Mouse (Mus musculus): ENCODE measurements around the gene Rela. TPM values are rescaled to one million over a fixed set of nuclear protein-coding genes. Genes with fewer than 3 reads are reported as not detected.

Rela gene
- polyA plus RNA-seq (2012; rRNA removed) = 27.4 and 40.6 TPM in 2 replicates

DNA sequence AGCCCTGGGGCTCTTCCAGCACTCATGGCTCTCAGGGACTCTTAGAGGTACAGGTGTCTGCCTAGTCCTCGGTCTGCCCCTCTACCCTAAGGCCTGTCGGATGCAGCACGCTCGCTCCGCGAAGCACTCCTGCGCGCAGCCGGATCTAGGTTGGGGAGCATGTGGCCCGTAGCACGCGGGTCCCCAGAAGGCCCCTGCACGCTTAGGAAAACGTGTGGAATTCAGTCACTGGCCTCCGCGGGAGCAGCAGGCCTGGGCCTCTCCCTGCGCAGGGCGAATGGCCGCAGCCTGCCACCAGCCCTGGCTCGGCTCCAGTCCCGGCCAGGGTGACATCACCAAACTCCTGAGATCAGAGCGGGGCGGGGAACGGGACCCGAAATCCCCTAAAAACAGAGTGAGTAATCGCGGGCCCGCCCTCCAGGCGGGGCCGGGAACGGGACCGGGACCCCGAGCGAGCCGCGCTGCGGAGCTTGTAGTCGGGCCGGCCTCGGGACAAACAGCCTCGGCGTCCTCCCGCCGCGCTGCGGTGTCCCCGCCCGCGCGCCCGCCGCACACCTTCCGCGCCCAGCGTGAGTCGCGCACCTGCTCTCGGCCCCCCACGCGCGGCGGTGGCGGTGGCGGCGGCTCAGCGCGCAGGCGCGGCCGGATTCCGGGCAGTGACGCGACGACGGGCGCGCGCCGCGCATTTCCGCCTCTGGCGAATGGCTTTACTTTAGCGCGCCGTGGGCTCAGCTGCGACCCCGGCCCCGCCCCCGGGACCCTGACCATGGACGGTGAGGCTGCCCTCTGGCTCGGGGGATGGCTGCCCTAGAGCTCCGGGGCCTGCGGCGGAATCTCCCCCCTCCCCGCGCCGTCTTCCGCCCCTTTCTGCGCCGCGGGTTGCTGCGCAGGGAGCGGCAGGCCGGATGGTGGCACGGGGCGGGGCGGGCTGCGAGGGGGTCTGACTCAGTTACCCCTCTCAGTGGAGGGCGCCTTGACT is at the start of gene Rela:
TSS of gene Rela (plus strand) at position 415 of the 979 bp plus-strand sequence.

DNA sequence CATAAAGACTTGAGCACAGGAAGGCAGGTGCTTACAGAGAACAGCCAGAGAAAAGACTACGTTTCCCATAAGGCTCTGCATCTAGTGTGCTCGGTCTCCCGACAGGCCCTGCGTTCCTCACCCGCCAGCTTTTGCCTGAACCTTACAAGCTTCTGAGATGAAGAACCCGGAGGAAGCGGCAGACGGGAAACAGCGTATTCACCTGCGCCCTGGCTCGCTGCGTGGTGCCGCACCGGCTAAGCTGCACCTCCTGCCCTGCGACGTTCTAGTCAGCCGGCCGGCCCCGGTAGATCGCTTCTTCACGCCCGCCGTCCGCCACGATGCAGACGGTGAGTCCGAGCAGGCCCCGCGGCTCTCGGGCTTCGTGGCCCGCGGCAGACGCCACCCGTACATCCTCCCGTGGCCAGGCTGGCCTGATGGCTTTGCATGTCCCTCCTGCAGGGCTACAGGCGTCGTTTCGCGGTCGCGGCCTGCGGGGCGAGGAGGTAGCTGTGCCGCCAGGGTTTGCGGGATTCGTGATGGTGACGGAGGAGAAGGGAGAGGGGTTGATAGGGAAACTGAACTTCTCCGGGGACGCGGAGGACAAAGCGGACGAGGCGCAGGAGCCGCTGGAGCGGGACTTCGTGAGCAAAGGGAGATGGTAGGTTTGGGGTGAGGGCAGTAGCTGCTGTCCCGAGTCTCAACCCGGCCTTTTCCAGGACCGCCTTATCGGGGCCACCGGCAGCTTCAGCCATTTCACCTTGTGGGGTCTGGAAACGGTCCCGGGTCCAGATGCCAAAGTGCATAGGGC is 35.3 kb upstream of the Rela start, which contains the start of gene Rnaseh2c:
TSS of gene Rnaseh2c (plus strand) at position 122 of the 790 bp plus-strand sequence.

DNA sequence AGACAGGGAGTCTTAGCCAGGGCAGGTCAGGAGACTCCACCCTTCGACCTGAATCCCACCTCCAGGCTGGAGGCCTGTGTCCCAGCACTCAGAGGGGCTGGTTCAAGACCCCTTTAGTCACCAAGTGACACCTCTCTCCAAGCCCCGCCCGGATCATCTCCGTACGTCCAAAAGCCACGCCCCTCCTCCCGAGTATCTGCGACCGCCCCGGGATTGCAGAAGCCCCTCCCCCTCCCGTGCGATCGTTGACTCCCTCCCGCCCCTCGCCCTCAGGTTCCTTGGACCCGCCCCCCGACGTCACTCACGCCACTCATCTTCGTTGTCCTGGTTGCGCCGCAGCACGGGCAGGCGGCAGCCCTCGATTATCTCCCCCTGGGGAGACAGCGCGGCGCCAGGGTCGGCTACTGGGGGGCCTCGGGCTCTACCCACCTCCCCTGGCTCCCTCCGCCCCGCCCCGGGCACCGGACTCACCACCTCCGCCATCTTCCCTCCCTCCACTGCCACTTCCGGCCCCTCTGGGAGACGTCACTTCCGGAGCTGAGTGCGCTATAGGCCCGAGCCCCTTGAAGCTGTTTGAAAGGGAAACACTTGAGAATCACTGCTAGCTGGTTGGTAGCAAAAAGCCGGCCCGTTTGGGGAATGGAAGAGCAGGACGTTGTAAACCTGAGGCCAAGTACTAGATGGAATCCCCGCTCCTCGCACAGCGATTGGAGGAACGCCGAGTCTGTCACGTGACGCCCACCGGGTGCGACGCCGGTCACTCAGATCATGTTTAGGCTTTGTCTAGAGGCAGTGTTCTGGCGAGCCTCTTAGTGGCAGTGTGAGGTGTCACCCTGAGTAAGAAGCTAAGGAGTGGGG is 27.5 kb upstream of the Rela start, which contains the start of gene Kat5:
TSS of gene Kat5 (minus strand) at position 691 of the 858 bp plus-strand sequence.

DNA sequence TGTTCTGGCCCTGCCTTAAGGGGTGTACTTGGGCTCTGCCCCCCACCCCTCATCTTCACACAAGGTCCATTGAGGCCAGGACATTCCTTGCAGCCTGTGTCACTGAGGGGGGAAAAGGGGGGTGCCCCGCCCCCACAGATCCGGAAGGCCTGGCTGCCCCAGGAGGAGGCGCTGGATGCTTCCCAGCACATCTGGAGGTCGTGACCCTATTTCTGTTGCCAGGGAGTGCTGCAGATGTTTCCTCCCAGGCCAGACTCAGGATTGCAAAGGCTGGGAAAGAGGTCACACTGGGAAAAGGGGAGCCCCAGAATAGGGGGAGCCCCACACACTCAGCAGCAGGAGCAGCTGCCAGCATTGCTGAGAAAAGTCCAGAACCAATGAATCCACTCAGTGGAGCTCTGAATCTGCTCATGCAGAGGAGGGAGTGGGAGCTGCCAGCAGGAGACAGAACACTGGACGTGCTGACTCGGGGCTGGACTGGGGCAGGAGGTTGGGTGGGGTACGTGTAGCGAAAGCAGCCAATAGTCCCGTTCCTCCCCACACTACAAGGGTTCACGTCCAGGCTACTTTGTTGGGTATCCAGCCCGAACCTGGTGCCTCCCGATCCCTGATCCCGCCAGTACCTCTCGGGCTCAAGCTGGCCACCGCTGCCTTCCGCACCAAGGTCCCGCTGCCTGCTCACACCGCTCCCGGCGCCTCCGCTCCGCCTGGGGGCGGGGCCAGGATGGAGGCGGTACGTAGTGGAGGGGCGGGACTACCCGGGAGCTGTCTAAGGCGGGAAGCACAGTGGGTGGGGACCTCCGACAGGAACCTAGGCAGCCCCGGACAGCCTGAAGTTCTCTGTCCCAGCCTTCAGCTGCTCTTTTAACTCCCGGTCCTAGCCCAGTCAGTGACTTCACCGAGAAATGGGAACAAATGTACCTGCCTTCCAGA is 26.0 kb downstream of the Rela start, which contains the start of gene Sipa1:
TSS of gene Sipa1 (minus strand) at position 727 of the 933 bp plus-strand sequence.

DNA sequence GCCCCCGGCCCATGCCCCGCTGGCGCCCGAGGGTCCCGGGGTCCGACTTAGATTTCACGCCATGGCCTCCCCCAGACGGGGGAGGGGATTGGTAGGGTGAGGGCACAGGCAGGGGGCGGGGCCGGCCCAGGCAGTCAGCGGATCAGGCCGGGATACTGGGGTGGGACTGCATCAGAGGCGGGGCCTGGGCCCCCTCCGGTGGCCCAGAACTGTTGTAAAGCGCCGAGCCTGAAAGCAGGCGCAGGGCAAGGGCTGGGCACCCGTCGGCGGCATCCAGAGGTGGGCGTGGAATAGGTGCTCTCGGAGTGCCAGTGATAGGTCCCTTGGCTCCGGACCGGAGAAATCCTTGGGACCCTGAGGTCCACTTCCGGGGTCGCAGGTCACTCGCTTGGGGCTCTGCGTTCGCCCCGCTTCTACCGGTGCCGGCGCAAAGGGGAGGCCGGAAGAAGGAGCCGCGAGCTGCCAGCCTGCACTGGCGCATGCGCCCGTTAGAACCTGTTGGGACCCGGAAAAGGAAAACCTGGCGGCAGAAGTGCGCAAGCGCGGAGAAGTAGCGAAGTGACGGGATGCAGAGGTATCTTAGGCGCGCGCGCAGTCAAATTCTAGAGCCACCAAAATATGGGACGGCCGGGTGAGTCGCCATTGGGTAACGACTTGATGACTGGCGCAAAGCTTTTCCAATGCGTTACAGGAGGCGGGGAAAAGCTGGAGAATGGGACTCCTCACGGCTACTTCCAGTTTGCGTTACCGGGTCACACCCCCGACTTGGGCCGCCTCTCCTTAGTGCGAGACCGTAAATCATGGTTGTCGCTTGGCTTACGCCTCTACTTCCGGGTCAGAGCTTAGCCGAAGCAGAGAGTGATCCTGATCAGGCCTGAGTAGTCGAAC is 51.2 kb downstream of the Rela start, which contains the start of the genes Map3k11 and Pcnx3:
TSS of gene Map3k11 (plus strand) at position 543 of the 888 bp plus-strand sequence.
TSS of gene Pcnx3 (minus strand) at position 709 of the 888 bp plus-strand sequence.

Other genes with a start within 250 kb of the Rela start
- 85.1 and 210 TPM in 2 replicates for gene Sart1, start 248.8 kb upstream of the Rela start, polyA plus RNA-seq (2012; rRNA removed)
- 0.06 and 0.07 TPM in 2 replicates for gene Tsga10ip, start 235.0 kb upstream of the Rela start, polyA plus RNA-seq (2012; rRNA removed)
- gene Drap1, start 212.5 kb upstream of the Rela start, polyA plus RNA-seq (2012; rRNA removed) = 236 and 321 TPM in 2 replicates
- 34.9 and 60.1 TPM in 2 replicates for gene AI837181, start 212.3 kb upstream of the Rela start, polyA plus RNA-seq (2012; rRNA removed)
- 0.02 and 0.04 TPM in 2 replicates for gene Fosl1, start 189.9 kb upstream of the Rela start, polyA plus RNA-seq (2012; rRNA removed)
- gene Ccdc85b, start 179.6 kb upstream of the Rela start, polyA plus RNA-seq (2012; rRNA removed) = 7.7 and 12.9 TPM in 2 replicates
- gene Fibp, start 176.9 kb upstream of the Rela start, polyA plus RNA-seq (2012; rRNA removed) = 124 and 130 TPM in 2 replicates
- gene Ctsw, start 169.0 kb upstream of the Rela start, polyA plus RNA-seq (2012; rRNA removed) = 0.94 and 1.4 TPM in 2 replicates
- 47.9 and 83.7 TPM in 2 replicates for gene Efemp2, start 163.5 kb upstream of the Rela start, polyA plus RNA-seq (2012; rRNA removed)
- 38.4 and 39.4 TPM in 2 replicates for gene Mus81, start 149.1 kb upstream of the Rela start, polyA plus RNA-seq (2012; rRNA removed)
- 1,441 and 1,801 TPM in 2 replicates for gene Cfl1, start 147.0 kb upstream of the Rela start, polyA plus RNA-seq (2012; rRNA removed)
- 2.5 and 3.1 TPM in 2 replicates for gene 1700020D05Rik, start 133.7 kb upstream of the Rela start, polyA plus RNA-seq (2012; rRNA removed)
- gene Snx32, start 126.9 kb upstream of the Rela start, polyA plus RNA-seq (2012; rRNA removed) = 20.7 and 24.6 TPM in 2 replicates
- 0.14 and 0.21 TPM in 2 replicates for gene Ovol1, start 76.8 kb upstream of the Rela start, polyA plus RNA-seq (2012; rRNA removed)
- 1.6 and 2.3 TPM in 2 replicates for gene Ap5b1, start 69.5 kb upstream of the Rela start, polyA plus RNA-seq (2012; rRNA removed)
- gene Rnaseh2c, start 35.6 kb upstream of the Rela start, polyA plus RNA-seq (2012; rRNA removed) = 132 and 429 TPM in 2 replicates
- gene Kat5, start 27.2 kb upstream of the Rela start, polyA plus RNA-seq (2012; rRNA removed) = 106 and 112 TPM in 2 replicates
- 35.6 and 40.2 TPM in 2 replicates for gene Sipa1, start 26.2 kb downstream of the Rela start, polyA plus RNA-seq (2012; rRNA removed)
- gene Map3k11, start 51.3 kb downstream of the Rela start, polyA plus RNA-seq (2012; rRNA removed) = 28.3 and 30.6 TPM in 2 replicates
- 79.9 and 82.1 TPM in 2 replicates for gene Pcnx3, start 51.4 kb downstream of the Rela start, polyA plus RNA-seq (2012; rRNA removed)
- gene Kcnk7, start 66.9 kb downstream of the Rela start, polyA plus RNA-seq (2012; rRNA removed) = 0.05 TPM in 1 of 2 replicates, not detected in the other
- 22.1 and 44.1 TPM in 2 replicates for gene Ehbp1l1, start 88.8 kb downstream of the Rela start, polyA plus RNA-seq (2012; rRNA removed)
- gene Fam89b, start 92.2 kb downstream of the Rela start, polyA plus RNA-seq (2012; rRNA removed) = 139 and 148 TPM in 2 replicates
- gene Ltbp3, start 103.4 kb downstream of the Rela start, polyA plus RNA-seq (2012; rRNA removed) = 25.0 and 41.3 TPM in 2 replicates
- 75.2 and 92.9 TPM in 2 replicates for gene Scyl1, start 133.9 kb downstream of the Rela start, polyA plus RNA-seq (2012; rRNA removed)
- gene Frmd8, start 237.8 kb downstream of the Rela start, polyA plus RNA-seq (2012; rRNA removed) = 22.2 and 23.3 TPM in 2 replicates
- 2.3 and 3.2 TPM in 2 replicates for gene Slc25a45, start 240.3 kb downstream of the Rela start, polyA plus RNA-seq (2012; rRNA removed)